Mouse (Mus musculus): Measurements from ENCODE around the gene Arhgef28. TPM values are rescaled to one million over a fixed set of nuclear protein-coding genes. Genes with fewer than 3 reads are reported as not detected.

Gene Arhgef28
- total and polyA plus RNA-seq, 2 experiments from 2014 or later = 33.9 to 38.7 TPM

DNA sequence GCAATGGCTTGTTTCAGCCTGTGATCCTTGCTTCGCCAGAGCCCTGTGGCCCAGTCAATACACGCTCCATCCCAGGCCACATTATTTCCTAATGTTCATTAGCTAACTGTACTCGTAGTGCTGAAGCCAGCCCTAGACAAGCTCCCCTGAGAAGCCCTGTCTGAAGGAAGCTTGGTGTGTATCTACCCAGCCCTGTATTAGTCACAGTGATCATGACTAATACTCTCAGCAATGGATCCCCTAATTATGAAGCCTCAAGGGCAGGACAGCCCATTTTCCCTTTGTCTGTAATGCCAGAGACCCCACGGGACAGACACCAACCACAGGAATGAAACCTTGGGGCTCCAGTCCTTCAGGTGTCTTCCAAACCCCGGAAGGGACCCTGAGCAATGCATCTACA is 73.3 kb downstream of the Arhgef28 start:
- 85% methylated on average over 5 of the region's 5 CpGs for WGBS
- no peak for DNase-seq
- H3K9ac ChIP-seq = no peak overlapping the region
- TF ChIP-seq CTCF (IDR thresholded peaks at IDR 0.05; ENCODE audit: low read depth) = no peak
- H3K4me1 ChIP-seq (ENCODE audit: insufficient read depth) = no peaks in the 10 kb centered on the region
- no peak overlapping the region for H3K4me2 ChIP-seq (ENCODE audit: low read depth)
- H3K9me3 ChIP-seq (ENCODE audit: low read length) = no peaks in the 10 kb centered on the region
- no peak for ATAC-seq
- H3K27ac ChIP-seq (ENCODE audit: low read depth, low read length) = no peak overlapping the region
- H3K36me3 ChIP-seq (ENCODE audit: insufficient read depth) = no peaks in the 10 kb centered on the region
- H3K4me3 ChIP-seq (ENCODE audit: low read depth, low read length) = no peak overlapping the region
- no peaks in the 10 kb centered on the region for H3K27me3 ChIP-seq (ENCODE audit: insufficient read depth, low read length)

DNA sequence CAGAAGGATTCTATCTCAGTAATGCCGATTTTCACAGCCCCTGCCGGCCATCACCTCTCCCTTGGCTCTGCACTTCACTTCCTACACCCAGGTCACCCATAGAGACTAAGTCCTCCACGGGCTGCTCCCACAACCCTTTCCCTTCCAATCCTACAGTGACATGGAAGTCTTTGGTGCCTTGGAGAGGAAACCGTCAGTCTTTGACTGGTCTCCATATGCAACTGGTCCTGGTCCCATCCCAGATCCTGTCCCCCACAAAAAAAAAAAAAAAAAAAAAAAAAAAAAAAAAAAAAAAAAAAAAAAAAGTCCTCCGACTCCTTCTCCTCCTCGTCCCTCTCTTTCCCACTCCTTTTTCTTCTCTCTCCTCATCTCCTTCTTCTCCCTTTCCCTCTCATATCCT is 74.0 kb downstream of the Arhgef28 start:
- Histone ChIP-seq H3K4me2 (ENCODE audit: low read depth) (no peak overlapping the region), H3K36me3 (ENCODE audit: insufficient read depth) (no peaks in the 10 kb centered on the region), H3K4me1 (ENCODE audit: insufficient read depth) (no peaks in the 10 kb centered on the region), H3K4me3 (ENCODE audit: low read depth, low read length) (no peak overlapping the region), H3K27me3 (ENCODE audit: insufficient read depth, low read length) (no peaks in the 10 kb centered on the region), H3K9ac (no peak overlapping the region), H3K27ac (ENCODE audit: low read depth, low read length) (no peak overlapping the region), H3K9me3 (ENCODE audit: low read length) (no peaks in the 10 kb centered on the region)
- no peak for ATAC-seq
- no peak for DNase-seq
- 68% methylated on average over 6 of the region's 6 CpGs for WGBS
- no peak for TF ChIP-seq CTCF (IDR thresholded peaks at IDR 0.05; ENCODE audit: low read depth)

DNA sequence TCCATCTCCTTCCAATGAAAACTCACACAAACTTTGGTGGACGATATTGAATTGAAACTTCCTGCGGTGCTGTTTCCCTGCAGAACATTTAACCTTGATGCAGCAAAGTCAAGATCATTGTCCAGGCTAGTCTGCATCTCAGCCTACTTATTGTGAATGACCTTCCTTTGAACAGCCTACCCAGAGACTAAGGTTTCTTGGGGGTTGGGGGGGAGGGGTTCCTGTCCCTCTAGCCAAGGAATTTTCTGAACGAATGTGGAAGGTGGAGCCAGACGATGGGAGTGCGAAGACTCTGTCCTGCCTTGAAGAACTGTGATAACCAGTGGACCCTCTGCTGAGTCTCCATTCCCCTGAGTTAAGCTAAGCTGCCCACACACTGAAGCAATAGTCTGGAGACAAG is 80.6 kb downstream of the Arhgef28 start:
- H3K9me3 ChIP-seq (ENCODE audit: low read length) = no peaks in the 10 kb centered on the region
- DNase-seq = no peak
- no peak for TF ChIP-seq CTCF (IDR thresholded peaks at IDR 0.05; ENCODE audit: low read depth)
- H3K27me3 ChIP-seq (ENCODE audit: insufficient read depth, low read length) = no peaks in the 10 kb centered on the region
- H3K4me2 ChIP-seq (ENCODE audit: low read depth) = no peak overlapping the region
- H3K9ac ChIP-seq = no peak overlapping the region
- no peaks in the 10 kb centered on the region for H3K4me1 ChIP-seq (ENCODE audit: insufficient read depth)
- H3K4me3 ChIP-seq (ENCODE audit: low read depth, low read length) = no peak overlapping the region
- no peak overlapping the region for H3K27ac ChIP-seq (ENCODE audit: low read depth, low read length)
- 69% methylated on average over 5 of the region's 5 CpGs for WGBS
- no peaks in the 10 kb centered on the region for H3K36me3 ChIP-seq (ENCODE audit: insufficient read depth)
- no peak for ATAC-seq

DNA sequence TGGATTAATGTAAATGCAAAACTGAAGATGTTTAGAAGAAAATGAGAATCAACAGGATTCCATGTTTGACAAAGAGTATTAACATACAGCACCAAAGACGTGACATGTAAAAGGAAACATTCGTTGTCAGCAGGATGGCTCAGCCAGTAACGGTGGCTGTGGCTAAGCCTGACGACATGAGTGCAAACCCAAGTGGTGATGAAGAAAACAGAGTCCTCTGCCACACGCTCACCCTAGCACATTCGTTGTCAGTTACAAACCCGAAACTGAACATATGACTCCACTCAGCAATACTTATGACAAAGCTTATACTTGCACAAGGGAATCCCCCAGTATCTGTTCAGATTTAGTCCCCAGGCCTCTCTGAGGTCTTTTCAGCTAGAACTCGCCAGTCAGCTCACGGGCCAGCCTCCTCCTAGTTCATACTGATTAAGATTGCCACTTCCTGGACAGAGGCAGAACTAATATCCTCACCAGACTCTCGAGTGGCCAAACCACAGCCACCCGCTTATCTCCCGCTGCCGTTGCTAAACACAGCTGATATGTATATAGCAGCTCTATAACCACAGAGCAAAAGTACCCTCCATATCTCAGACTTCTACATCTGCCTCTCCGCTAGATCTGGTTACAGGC is 82.0 kb downstream of the Arhgef28 start:
- Histone ChIP-seq H3K27ac (ENCODE audit: low read depth, low read length) (no peak overlapping the region), H3K36me3 (ENCODE audit: insufficient read depth) (no peaks in the 10 kb centered on the region), H3K9ac (no peak overlapping the region), H3K9me3 (ENCODE audit: low read length) (no peaks in the 10 kb centered on the region), H3K4me1 (ENCODE audit: insufficient read depth) (no peaks in the 10 kb centered on the region), H3K4me3 (ENCODE audit: low read depth, low read length) (no peak overlapping the region), H3K4me2 (ENCODE audit: low read depth) (no peak overlapping the region), H3K27me3 (ENCODE audit: insufficient read depth, low read length) (no peaks in the 10 kb centered on the region)
- WGBS = 77% methylated on average over 14 of the region's 14 CpGs
- no peak for ATAC-seq
- no peak for TF ChIP-seq CTCF (IDR thresholded peaks at IDR 0.05; ENCODE audit: low read depth)
- DNase-seq = no peak

DNA sequence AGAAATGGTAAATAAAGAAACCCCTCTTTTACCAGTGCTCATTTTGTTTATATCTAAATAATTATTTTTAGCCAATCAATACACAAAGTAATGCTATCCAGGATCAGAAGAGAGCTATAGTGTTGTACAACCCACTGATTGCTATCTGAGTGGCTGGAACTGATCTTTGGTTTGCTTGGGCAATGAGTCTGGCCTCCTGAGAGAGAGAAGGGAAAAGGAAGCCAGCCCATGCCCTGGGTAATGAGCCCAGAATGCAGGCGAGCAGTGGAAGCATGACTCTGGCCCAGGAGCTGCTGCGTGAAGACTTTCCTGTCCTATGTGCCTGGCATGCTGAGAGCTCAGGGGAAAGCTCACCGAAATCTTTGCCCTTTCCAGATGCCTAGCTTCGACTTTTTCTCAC is 83.5 kb downstream of the Arhgef28 start:
- H3K27ac ChIP-seq (ENCODE audit: low read depth, low read length) = no peak overlapping the region
- H3K36me3 ChIP-seq (ENCODE audit: insufficient read depth) = no peaks in the 10 kb centered on the region
- 76% methylated on average over 4 of the region's 4 CpGs for WGBS
- no peaks in the 10 kb centered on the region for H3K9me3 ChIP-seq (ENCODE audit: low read length)
- H3K4me2 ChIP-seq (ENCODE audit: low read depth) = no peak overlapping the region
- no peaks in the 10 kb centered on the region for H3K4me1 ChIP-seq (ENCODE audit: insufficient read depth)
- H3K27me3 ChIP-seq (ENCODE audit: insufficient read depth, low read length) = no peaks in the 10 kb centered on the region
- no peak overlapping the region for H3K9ac ChIP-seq
- H3K4me3 ChIP-seq (ENCODE audit: low read depth, low read length) = no peak overlapping the region
- no peak for TF ChIP-seq CTCF (IDR thresholded peaks at IDR 0.05; ENCODE audit: low read depth)
- no peak for DNase-seq
- ATAC-seq = no peak

DNA sequence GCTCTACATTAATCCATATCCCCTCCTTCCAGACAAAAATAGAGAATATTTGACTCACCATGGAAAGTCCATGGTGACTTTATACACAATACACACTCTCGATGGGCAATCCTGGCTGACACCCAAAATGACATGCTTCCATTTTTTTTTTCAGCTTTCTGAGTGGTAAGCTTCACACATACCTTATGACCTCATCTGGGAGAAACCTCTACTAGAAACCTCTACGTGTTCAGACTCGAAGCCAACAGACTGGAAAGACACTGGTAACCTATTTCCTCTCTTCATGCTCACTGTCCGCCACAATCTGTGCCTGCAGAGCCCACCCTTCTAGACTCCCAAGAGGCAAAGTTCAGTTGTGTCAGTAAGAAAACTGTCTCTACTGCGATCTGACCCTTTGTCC is 84.2 kb downstream of the Arhgef28 start:
- WGBS = 82% methylated on average over 5 of the region's 5 CpGs
- no peak for TF ChIP-seq CTCF (IDR thresholded peaks at IDR 0.05; ENCODE audit: low read depth)

DNA sequence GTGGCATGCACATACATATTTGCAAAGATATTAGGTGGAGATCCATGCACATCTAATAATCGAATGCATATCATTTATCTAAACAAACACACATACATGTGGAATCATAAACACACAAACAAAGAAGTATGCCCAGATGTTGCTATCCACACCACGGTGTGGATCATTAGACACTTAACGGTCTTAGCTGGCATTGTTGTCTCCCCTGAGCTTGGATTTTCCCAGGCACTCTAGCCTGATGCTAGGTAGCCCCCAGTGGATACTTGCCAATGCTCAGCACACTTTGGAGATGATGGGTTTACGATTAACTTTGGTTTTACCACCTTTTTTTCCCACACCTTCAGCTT is 85.1 kb downstream of the Arhgef28 start:
- H3K9me3 ChIP-seq (ENCODE audit: low read length) = no peaks in the 10 kb centered on the region
- DNase-seq = no peak
- no peak for ATAC-seq
- H3K27me3 ChIP-seq (ENCODE audit: insufficient read depth, low read length) = no peaks in the 10 kb centered on the region
- TF ChIP-seq CTCF (IDR thresholded peaks at IDR 0.05; ENCODE audit: low read depth) = no peak
- H3K4me2 ChIP-seq (ENCODE audit: low read depth) = no peak overlapping the region
- H3K4me3 ChIP-seq (ENCODE audit: low read depth, low read length) = no peak overlapping the region
- no peaks in the 10 kb centered on the region for H3K36me3 ChIP-seq (ENCODE audit: insufficient read depth)
- no peak overlapping the region for H3K9ac ChIP-seq
- H3K4me1 ChIP-seq (ENCODE audit: insufficient read depth) = no peaks in the 10 kb centered on the region
- H3K27ac ChIP-seq (ENCODE audit: low read depth, low read length) = no peak overlapping the region
- 93% methylated on average over 4 of the region's 4 CpGs for WGBS

More for the DNA sequence above, 84.2 kb downstream of the Arhgef28 start:
- Histone ChIP-seq H3K27ac (ENCODE audit: low read depth, low read length) (no peak overlapping the region), H3K9ac (no peak overlapping the region), H3K27me3 (ENCODE audit: insufficient read depth, low read length) (no peaks in the 10 kb centered on the region), H3K4me2 (ENCODE audit: low read depth) (no peak overlapping the region), H3K36me3 (ENCODE audit: insufficient read depth) (no peaks in the 10 kb centered on the region), H3K4me3 (ENCODE audit: low read depth, low read length) (no peak overlapping the region), H3K9me3 (ENCODE audit: low read length) (no peaks in the 10 kb centered on the region), H3K4me1 (ENCODE audit: insufficient read depth) (no peaks in the 10 kb centered on the region)
- ATAC-seq (no peak), DNase-seq (no peak)

Measured in forebrain, postnatal 0 days (tissue).